Mouse (Mus musculus) ovary, adult 18-20 months (tissue): ENCODE measurements around the gene Khdrbs1.
"Not testable (repeated sequence)": the region's sequence is repeated elsewhere in the genome, so short reads cannot be mapped to it uniquely, and the experiment has no call there.

Experiments
- DNase-seq: peaks from one replicate; pipeline ENCODE4 v3.0.0; 2022; ENCODE audit warnings: low spot score, mixed read lengths

The Khdrbs1 gene

DNA sequence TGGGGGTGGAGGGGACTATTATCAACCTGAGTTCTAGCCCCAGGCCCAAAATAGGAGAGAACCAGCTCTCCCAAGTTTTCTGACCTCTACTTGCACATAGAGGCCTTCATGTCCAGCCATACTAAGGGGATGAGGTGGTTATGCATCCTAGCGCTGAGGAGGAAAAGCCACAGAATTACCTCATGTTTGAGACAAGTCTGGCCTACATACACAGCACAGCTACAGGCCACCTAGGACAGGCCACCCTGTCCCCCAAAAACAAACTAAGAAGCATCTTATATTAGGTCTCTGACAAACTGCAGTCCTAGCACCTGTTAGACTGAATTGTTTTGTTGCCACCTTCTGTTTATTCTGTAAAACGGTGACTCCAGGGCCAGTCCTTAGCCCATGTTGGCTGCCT is 1.4 kb upstream of the Khdrbs1 start:
- DNase-seq, result no peak

DNA sequence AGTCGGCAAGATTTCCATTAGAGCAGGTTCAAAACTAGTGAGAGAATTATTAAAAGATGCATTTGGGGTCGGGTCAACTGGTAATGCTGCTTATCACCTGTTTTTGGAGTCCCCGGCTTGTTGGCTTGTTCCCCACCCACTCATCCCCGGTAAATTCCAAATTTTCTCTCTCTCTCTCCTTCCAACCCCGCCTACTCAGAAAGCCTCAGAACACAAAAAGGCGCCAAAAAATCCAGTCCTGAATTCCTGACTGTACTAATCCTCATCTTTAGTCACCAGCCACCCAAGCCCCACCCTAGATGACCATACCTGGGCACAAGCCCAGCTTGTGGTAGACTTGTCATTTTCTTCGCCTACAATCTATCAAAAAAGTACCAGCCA is 897 bp upstream of the Khdrbs1 start:
- no peak for DNase-seq

DNA sequence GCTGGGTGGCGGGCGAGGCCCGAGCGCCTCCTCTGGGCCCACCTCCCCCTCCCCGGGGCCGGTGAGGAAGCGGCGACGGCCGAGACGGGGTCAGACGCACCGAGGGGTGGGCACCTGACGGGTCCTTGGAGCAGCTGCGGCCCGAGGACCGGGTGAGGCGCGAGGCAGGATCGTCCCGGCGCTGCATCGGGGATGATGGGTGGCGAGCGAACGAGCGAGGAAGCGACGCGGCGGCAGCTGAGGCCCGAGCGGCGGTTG is 200 bp downstream of the Khdrbs1 start:
- no peak for DNase-seq

DNA sequence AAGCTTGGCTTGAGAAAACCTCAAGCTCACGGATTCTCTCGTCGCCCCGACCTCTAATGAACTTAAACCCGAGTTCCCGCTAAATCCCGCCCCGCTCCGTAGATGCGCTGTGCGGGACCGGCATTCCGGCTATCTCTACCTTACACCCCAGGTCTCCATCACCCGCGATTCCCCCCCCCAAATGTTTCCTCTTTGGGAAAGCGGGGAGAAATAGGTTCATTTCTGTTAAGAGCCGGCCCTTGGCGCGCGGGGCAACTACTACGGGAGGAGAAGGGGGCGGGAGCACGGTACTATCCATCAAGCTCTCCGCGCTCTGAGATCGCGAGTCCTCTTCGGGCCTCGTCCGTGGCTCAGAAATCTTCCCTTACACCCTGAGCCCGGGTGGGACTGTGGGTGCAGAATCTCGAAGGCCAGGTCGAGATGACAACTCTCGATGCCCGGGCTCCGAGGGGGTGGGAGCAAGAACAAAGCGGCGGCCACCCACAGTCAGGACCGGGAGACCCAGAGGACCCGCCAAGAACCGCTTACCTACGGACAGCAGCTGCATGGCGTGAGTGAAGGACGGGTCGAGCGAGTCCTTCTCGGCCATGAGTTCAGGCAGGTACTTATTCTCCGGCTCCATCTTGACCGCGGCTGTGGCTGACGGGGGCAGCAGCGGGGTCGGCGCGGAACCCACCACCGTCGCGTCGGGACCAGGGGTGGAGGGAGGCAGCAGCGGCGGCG is 691 bp downstream of the Khdrbs1 start:
- DNase-seq, result peak; percentile 11

DNA sequence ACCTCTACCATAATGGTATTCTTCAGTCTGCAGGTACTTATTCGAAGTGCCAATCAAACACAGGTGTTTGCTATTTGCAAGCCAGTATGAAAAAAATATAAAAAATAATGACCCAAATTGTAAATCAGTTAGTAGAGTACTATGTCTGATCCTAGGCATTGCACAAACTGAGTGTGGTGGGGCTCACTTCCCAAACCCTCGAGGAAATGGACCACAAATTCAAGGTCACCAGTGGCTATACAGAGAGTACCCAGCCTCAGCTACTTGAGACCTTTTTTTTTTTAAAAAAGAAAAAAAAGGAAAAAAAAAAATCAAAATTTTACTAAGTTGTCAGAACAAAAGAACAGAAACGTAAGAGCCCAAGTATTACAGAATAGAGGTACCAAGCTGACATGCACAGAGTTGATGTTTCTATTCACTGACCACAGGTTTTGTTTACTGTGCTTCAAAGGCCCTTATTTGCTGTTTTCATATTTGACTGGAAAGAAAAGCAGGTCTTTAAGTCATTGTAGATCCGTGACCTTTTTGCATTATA is 2.9 kb downstream of the Khdrbs1 start:
- no peak for DNase-seq

DNA sequence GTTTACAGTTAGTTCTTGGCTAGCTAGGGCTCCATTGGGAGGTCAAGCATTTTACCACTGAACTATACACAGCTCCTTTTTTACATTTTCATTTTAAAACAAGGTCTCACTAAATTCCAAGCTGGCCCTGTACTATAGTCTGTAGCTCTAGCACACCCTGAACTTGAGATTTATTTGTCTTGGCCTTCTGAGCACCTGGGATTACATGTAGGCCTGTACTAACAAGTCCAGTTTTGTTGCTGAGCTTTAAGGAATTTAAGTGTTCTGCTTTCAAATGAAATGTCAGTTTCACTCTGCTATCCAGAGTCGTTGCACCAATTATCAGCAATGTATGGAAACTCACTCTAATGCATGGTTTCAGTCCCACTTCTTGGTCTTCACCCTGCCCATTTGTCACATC is 5.9 kb downstream of the Khdrbs1 start:
- no peak for DNase-seq

DNA sequence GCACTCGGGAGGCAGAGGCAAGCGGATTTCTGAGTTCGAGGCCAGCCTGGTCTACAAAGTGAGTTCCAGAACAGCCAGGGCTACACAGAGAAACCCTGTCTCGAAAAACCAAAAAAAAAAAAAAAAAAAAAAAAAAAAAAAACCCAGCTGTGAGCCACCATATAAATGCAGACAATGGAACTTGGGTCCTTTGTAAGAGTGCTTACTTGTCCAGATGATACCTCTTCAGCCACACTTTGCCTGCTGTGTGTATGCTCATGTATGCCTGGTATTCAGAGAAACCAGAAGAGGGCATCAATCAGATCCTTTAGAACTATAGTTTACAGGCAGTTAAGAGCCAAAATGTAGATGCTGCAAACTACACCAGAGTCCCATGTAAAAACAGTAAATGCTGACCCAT is 6.6 kb downstream of the Khdrbs1 start:
- DNase-seq, result not testable (repeated sequence)

DNA sequence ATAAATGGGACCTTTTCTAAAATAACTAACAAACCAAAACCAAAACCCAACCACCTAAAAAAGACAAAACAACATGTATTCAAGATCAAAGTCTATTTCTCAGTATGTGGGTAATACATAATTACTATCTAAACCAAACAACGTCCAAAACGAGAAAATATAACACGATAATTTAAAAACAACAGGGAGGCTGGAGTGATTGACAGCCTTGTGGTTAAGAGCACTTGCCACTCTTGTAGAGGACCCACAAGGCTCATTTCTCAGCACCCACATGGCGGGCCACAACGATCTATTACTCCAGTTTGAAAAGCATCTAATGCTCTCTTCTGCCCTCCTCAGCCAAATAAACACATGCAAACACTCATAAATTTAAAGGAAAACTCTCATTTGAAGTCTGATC is 10.7 kb downstream of the Khdrbs1 start:
- no peak for DNase-seq

DNA sequence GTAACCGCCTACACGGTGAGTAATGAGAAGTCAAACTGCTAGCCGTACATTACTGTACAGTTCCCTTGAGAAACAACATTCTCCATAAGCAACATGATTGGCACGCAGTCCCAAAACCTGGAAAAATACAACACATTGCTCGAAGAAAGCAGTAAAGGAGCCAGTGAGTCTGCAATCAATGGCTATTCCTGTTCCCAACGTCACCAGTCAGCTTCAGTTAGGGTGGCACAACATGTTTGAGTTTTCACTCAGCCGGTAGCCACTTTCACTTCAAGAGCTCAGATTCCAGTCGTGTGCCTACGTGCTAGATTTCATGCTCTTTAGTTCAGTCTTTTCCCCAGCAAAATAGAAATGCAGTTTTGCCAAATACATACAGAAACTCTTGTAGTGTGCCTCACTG is 25.8 kb downstream of the Khdrbs1 start:
- DNase-seq, result no peak

DNA sequence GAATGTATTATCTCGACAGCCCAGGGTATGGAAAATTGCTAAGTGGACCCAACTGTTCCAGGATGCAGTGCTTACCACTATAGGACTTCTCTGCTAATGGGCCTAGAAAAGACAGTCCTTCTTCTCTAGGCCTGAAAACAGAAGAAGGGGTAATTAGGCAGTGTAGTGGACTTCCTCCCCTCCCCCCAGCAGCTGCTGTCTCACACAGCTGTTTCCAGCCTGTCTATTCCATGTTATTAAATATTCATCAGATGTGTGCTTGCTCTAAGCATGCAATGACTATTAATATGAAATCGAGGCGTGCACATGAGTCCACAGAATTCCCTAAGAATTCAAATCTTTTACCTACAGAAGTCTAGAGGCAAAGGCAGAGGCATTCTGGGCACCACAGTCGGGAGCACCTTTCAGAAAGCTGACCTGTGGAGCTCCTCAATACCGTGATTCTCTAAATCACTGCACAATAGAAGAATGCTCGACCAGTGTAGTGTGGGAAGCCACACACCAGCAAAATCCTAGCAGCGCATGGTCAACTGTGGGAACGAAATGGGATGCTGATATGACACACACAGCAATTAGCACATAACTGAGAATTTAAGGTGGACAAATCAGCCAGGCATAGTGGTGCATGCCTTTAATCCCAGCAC is 32.5 kb downstream of the Khdrbs1 start:
- no peak for DNase-seq

DNA sequence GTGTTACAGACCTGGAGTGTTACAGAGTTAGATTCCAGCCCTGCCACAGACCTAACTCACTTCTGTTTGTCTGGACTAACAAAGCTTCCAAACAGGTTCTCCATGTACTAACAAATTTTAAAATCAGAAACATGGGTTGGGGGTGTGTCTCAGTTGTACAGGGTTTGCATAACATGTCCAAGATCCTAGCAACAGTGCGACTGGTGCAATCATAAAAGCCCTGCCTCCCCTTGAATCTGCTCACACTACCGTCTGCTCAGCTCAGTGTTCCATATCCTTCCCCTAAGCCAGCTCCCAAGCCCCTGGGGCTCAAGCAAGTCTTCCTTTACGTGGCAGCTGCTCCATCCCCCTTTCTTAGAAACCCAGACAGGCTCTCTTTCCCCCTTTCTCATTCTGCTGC is 35.4 kb downstream of the Khdrbs1 start:
- no peak for DNase-seq

DNA sequence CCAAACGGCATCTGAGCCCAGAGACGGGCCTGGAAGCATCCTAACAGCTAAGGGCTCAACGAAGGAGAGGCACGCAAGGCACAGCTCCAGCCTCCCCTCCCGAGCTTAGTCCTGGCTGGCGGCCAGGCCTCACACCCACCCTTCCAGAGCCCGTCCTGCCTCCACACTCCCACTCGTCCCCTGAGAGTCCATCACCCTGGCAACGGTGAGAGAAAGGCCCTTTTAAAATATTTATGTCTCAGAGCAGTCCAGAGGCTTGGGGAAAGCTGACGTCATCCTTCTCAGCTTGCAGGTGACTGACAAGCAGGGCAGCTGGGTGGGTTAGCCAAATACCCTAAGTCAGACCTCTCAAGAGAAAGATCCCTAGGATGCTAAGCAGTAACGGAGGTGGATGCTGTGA is 39.6 kb downstream of the Khdrbs1 start:
- peak; percentile 75 for DNase-seq

DNA sequence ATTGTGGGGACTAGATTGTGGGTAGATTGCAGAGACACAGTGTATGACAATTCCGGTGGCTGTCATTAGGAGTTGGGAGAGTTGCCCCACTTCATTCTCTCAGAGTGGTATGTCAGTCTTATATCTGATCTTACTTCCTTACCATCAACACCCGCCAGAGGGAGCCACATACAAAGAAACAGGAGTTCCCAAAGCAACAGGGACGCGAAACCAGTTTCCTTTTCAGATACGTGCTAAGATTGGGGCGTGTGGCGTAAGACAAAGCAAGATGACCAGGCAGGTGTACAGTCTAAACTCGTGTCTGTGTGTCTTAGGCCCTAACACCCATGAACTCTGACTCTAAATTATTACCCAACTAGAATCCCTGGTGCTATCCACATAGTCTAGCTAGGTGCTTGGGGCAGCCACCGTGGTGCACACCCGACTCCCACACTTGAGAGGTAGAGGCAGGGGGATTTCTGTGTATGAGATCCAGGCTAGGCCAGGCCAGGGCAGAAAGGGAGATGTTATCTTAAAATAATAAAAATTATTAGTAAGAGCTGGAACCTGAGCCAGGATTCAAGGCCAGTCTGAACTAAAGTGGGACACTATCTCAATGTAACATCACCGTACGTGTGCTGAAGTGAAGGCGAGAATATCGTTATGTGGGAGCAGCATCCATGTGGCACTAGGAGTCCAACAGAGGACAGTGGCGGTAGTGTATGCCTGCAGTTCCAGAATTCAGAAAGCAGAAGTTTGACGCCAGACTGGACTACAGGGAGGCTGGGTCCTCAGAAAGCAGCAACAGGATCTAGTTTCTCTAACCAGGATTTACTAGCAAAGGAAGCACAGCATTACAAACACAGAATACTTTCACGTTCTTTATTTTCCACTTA is 40.4 kb downstream of the Khdrbs1 start:
- DNase-seq, result peak; percentile 52

DNA sequence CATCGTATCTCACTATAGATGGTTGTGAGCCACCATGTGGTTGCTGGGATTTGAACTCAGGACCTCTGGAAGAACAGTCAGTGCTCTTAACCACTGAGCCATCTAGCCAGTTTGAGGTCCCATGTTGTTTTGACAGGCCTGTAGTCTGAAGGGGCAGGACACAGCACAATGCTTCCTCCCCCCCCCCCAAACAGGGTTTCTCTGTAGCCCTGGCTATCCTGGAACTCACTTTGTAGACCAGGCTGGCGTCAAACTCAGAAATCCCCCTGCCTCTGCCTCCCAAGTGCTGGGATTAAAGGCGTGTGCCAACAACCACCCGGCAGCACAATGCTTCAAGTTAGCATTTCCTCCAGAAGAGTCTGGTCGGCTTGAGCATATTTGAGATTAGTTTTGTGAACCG is 41.4 kb downstream of the Khdrbs1 start:
- not testable (repeated sequence) for DNase-seq

DNA sequence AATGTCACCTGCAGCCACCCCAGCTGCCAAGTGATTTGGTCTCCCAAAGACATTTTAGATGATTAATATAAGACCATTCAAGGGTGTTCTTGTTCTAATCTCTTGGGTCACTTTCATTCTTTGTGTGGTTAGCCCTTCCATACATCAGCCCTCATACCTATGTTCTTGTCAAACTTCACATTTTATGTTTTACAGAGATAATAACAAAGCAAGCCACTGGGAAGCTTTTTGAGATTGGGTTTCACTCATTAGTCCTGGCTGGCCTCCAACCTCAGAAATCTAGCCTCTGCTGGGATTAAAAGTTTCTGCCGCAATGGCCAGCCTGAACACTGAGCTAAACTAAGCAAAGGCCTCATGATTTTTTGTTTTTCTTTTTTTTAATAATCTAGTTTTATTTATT is 41.9 kb downstream of the Khdrbs1 start:
- no peak for DNase-seq

DNA sequence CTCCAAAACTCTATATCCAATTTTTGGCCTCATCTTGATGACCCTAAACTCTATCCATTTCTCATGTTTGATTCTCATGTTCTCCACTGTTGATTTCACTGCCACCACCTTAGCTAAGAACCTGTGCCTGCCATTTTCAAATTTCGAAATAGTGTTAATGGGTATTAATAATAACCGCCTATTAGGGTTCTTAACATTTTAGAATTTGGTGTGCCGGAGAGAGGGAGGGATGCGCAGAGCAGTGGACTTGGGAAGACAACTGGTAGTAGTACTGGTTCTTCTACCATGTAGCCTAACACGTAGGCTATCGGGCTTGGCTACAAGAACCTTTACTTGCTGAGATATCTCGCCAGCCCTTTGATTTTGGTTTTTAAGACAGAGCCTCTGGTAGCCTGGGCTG is 44.9 kb downstream of the Khdrbs1 start:
- no peak for DNase-seq

DNA sequence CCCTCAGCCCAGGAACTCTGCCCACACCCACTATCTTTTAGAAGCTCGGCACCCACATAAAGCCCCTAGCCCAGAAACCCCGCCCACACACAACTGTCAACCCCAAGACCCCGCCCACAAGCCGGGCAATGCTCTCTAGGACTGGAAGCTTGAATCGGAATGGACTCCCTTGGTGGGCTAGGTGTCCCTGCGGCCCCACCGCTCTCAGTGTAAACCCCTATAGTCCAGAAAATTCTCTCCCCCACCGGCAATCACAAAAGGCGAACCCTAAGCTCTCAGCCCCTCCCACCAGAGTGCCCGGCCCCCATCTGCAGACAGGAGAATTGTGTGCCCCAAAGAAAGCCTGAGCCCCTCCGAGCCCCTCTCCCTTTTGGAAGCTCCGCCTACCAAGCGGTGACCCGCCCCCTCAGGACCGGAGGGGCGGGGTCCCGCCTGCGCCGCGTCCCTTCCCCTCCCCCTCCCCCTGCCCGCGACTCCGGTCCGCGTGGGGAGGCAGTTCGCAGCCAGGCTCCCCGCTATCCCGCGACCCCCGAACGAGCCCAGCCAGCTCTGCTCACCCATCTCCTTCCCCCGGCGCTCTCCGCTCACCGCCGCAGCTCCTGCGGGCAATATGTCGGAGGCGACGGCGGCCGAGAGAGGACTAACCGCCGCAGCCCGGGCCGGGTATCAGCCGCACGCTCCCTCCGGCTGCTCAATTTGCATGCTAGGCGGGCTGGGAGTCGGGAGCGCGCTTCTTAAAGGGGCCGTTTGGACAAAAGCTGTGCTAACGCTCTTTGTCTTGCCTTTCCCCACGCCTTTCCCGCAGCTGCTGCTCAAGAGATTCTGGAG is 45.7 kb downstream of the Khdrbs1 start, which contains the start of gene Tmem39b:
Gene Tmem39b, minus strand, starts transcription at position 681 of the 828 bp plus-strand sequence.
- peak; percentile 88 for DNase-seq

DNA sequence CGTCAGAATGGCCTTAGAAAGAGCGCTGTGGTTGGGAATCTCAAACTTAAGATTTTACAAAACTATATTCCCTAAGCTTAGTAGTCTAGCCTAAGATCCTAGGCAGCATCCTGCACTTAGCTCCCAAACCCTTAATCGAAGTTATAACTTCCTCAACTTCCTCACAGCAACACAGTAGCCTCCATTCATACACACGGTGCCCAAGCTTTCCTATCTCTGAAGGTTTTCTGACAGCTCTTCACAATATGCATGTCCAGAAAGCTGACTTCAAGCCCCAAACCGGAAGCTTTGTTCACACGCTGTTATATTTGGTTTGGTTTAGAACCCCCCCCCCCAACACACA is 46.3 kb downstream of the Khdrbs1 start:
- no peak for DNase-seq

DNA sequence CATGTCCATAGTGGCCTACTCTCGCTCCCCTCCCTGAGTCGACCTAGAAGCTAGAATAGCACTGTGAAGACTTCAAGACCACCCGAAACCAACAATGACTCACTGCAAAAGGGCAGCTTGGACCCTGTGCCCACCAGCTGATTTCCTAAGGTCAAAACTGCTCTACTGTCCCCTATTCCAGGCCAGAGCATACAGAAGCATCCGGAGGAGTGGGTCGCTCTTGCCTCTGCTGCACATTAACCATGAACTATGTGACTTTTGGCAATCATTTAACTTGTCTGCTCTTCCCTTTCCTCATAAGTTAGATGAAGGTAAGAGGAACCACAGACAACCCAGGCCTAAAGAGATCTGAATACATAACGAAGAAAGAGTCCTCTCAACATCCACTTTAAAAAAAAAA is 57.6 kb downstream of the Khdrbs1 start:
- DNase-seq, result no peak

DNA sequence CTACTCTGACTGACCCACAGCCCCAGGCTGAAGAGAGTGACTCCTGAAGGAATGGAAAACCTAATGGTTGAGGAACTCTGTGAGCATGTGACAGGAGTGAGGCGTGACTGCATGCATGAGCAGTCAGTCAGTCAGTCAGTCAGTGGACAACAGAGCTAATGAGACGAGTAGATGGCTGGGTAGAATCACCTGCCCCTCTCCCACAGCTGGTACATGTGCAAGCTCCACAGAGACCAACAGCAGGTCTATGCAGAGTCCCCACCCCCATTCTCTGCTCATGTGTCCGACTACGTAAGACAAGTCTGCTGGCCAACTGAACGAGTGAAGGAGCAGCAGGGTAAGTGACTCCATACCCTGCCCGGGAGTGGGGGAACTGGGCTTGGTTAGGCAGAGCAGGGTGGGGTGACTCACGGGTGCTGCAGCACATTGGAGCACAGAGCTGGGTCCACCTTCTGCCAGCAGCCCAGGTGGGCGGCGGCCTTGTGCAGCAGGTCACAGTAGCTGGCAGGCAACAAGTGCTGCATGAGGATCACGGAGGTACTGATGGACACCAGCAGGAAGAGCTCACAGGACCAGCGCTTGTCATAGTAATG is 58.1 kb downstream of the Khdrbs1 start:
- no peak for DNase-seq

DNA sequence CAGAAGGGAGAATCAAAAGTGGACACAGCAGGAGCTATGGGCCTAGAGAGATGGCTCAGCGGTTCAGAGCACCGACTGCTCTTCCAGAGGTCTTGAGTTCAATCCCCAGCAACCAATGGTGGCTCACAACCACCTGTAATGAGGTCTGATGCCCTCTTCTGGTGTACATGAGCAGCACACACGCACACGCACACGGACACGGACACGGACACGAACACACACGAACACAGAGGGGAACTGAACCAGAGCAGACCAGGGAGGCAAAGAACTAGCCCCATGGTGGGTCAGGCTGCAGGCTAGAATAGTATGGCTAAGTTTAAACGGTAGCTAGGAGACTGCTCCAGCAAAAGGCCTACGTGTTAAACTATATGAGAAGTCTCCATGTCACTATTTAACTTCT is 60.3 kb downstream of the Khdrbs1 start:
- DNase-seq, result no peak
